Mouse (Mus musculus): Measurements from ENCODE around the gene Dag1.

DNA sequence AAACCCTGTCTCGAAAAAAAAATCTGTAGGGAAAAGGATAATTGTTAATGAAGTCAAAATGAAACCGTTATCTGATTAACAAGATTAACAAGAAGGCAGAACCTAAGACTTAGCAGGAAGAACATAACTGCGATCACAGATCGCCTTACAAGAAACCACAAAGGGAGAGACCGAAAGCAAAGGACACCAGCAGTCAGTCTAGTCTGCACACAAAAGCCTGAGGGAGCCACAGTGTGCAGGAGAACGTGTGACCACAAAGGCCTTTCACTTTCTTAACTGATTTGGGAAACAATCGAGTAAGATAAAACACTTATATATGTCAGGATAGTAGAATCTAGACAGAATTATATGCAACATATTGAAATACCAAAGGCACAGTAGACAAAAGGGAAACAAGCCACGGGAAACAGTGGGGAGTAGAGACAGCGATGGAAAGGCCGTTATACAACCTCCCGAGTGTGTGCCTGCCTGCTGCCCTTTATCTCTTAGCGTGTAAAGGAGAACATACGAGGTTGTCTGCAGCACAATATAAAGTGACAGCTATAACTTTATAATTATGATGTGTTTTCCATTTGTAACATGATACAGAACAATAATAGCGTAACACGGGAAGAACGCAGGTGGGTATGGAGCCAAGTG lies 100.0 kb downstream of the Dag1 start:
- TF ChIP-seq POLR2A (IDR thresholded peaks at IDR 0.05; ENCODE audit: extremely low read depth, insufficient read depth, low read length) (no peak), CTCF (IDR thresholded peaks at IDR 0.05; ENCODE audit: extremely low read depth, insufficient read depth, low read length) (no peak)
